Mouse (Mus musculus) cerebellum, adult 2 months (tissue): Measurements from ENCODE around the gene H2-Ob.

Source experiments
- CTCF ChIP-seq: fragments of 200-500 bp; IDR thresholded peaks from 2 replicates; pipeline ENCODE4 v1.5.1; 2011; ENCODE audit warnings: low read depth, mild to moderate bottlenecking, control low read depth, low read length, moderate library complexity, borderline replicate concordance; ENCODE audit not compliant: insufficient read depth
- POLR2A ChIP-seq: fragments of 200-500 bp; IDR thresholded peaks from 2 replicates; pipeline ENCODE4 v1.6.1; 2011; ENCODE audit warnings: low read length, control low read depth, borderline replicate concordance; ENCODE audit not compliant: insufficient read depth

GRCm38 (mm10) chr17:34294249-34294648 lies 55.5 kb downstream of the H2-Ob start:
- TF ChIP-seq POLR2A, result no peak
- TF ChIP-seq CTCF, result no peak
